Mouse (Mus musculus): Measurements from ENCODE around the gene Cntnap2. TPM values are rescaled to one million over a fixed set of nuclear protein-coding genes. Genes with fewer than 3 reads are reported as not detected.
A peak's percentile ranks its signal among the peaks of the same experiment; 100 is the strongest.

The Cntnap2 gene
- polyA plus RNA-seq, 1 experiment from 2014 or later, result 48.2 TPM

- WGBS, result 91% methylated on average over 2 of the region's 2 CpGs
- Histone ChIP-seq H3K27me3 (replicated peaks; ENCODE audit: control insufficient read depth, insufficient read depth, low read length) (no peaks in the 10 kb centered on the region), H3K4me3 (ENCODE audit: low read length) (no peak overlapping the region), H3K9me3 (ENCODE audit: control insufficient read depth, low read length) (no peaks in the 10 kb centered on the region), H3K36me3 (ENCODE audit: control insufficient read depth, insufficient read depth, low read length) (no peaks in the 10 kb centered on the region), H3K4me1 (ENCODE audit: control insufficient read depth, insufficient read depth, low read depth, low read length) (no peaks in the 10 kb centered on the region), H3K9ac (ENCODE audit: low read depth, low read length) (no peak overlapping the region), H3K27ac (ENCODE audit: low read depth, low read length) (no peak overlapping the region), H3K4me2 (ENCODE audit: low read length) (no peak overlapping the region)
- ATAC-seq, result no peak
Measured at GRCm38 (mm10) chr6:46563470-46563869, 1504.3 kb downstream of the Cntnap2 start.

- ATAC-seq, result no peak
- H3K9ac ChIP-seq (ENCODE audit: low read depth, low read length), result no peak overlapping the region
- H3K4me3 ChIP-seq (ENCODE audit: low read length), result no peak overlapping the region
- 61% methylated on average over 3 of the region's 3 CpGs for WGBS
- H3K4me2 ChIP-seq (ENCODE audit: low read length), result no peak overlapping the region
- no peaks in the 10 kb centered on the region for H3K27me3 ChIP-seq (replicated peaks; ENCODE audit: control insufficient read depth, insufficient read depth, low read length)
- H3K36me3 ChIP-seq (ENCODE audit: control insufficient read depth, insufficient read depth, low read length), result no peaks in the 10 kb centered on the region
- H3K9me3 ChIP-seq (ENCODE audit: control insufficient read depth, low read length), result no peaks in the 10 kb centered on the region
- no peaks in the 10 kb centered on the region for H3K4me1 ChIP-seq (ENCODE audit: control insufficient read depth, insufficient read depth, low read depth, low read length)
- H3K27ac ChIP-seq (ENCODE audit: low read depth, low read length), result no peak overlapping the region
Measured at GRCm38 (mm10) chr6:46575055-46575454, 1515.9 kb downstream of the Cntnap2 start.

- Histone ChIP-seq H3K27me3 (replicated peaks; ENCODE audit: control insufficient read depth, insufficient read depth, low read length) (no peaks in the 10 kb centered on the region), H3K4me1 (ENCODE audit: control insufficient read depth, insufficient read depth, low read depth, low read length) (no peaks in the 10 kb centered on the region), H3K4me2 (ENCODE audit: low read length) (no peak overlapping the region), H3K9ac (ENCODE audit: low read depth, low read length) (no peak overlapping the region), H3K27ac (ENCODE audit: low read depth, low read length) (no peak overlapping the region), H3K4me3 (ENCODE audit: low read length) (no peak overlapping the region), H3K36me3 (ENCODE audit: control insufficient read depth, insufficient read depth, low read length) (no peaks in the 10 kb centered on the region), H3K9me3 (ENCODE audit: control insufficient read depth, low read length) (no peaks in the 10 kb centered on the region)
- ATAC-seq, result no peak
Measured at GRCm38 (mm10) chr6:46612365-46612764, 1553.2 kb downstream of the Cntnap2 start.

GRCm38 (mm10) chr6:46612872-46613271, 1553.7 kb downstream of the Cntnap2 start:
- no peak for ATAC-seq
- no peaks in the 10 kb centered on the region for H3K9me3 ChIP-seq (ENCODE audit: control insufficient read depth, low read length)
- no peaks in the 10 kb centered on the region for H3K36me3 ChIP-seq (ENCODE audit: control insufficient read depth, insufficient read depth, low read length)
- WGBS, result 60% methylated on average over 3 of the region's 3 CpGs
- H3K4me3 ChIP-seq (ENCODE audit: low read length), result no peak overlapping the region
- no peak overlapping the region for H3K27ac ChIP-seq (ENCODE audit: low read depth, low read length)
- no peak overlapping the region for H3K4me2 ChIP-seq (ENCODE audit: low read length)
- H3K4me1 ChIP-seq (ENCODE audit: control insufficient read depth, insufficient read depth, low read depth, low read length), result no peaks in the 10 kb centered on the region
- H3K27me3 ChIP-seq (replicated peaks; ENCODE audit: control insufficient read depth, insufficient read depth, low read length), result no peaks in the 10 kb centered on the region
- no peak overlapping the region for H3K9ac ChIP-seq (ENCODE audit: low read depth, low read length)

GRCm38 (mm10) chr6:46669018-46669417, 1609.9 kb downstream of the Cntnap2 start:
- H3K9me3 ChIP-seq (ENCODE audit: control insufficient read depth, low read length), result no peaks in the 10 kb centered on the region
- no peak overlapping the region for H3K4me2 ChIP-seq (ENCODE audit: low read length)
- no peaks in the 10 kb centered on the region for H3K27me3 ChIP-seq (replicated peaks; ENCODE audit: control insufficient read depth, insufficient read depth, low read length)
- H3K4me3 ChIP-seq (ENCODE audit: low read length), result no peak overlapping the region
- WGBS, result 73% methylated on average over 1 of the region's 1 CpGs
- H3K9ac ChIP-seq (ENCODE audit: low read depth, low read length), result no peak overlapping the region
- no peaks in the 10 kb centered on the region for H3K4me1 ChIP-seq (ENCODE audit: control insufficient read depth, insufficient read depth, low read depth, low read length)
- ATAC-seq, result no peak
- no peak overlapping the region for H3K27ac ChIP-seq (ENCODE audit: low read depth, low read length)
- H3K36me3 ChIP-seq (ENCODE audit: control insufficient read depth, insufficient read depth, low read length), result no peaks in the 10 kb centered on the region

- ATAC-seq, result peak; percentile 56; the same call in 1 of the 2 replicates
- H3K4me1 ChIP-seq (ENCODE audit: control insufficient read depth, insufficient read depth, low read depth, low read length), result no peaks in the 10 kb centered on the region
- no peaks in the 10 kb centered on the region for H3K27me3 ChIP-seq (replicated peaks; ENCODE audit: control insufficient read depth, insufficient read depth, low read length)
- no peak overlapping the region for H3K4me2 ChIP-seq (ENCODE audit: low read length)
- H3K27ac ChIP-seq (ENCODE audit: low read depth, low read length), result no peak overlapping the region
- WGBS, result 62% methylated on average over 2 of the region's 2 CpGs
- no peak overlapping the region for H3K9ac ChIP-seq (ENCODE audit: low read depth, low read length)
- H3K36me3 ChIP-seq (ENCODE audit: control insufficient read depth, insufficient read depth, low read length), result no peaks in the 10 kb centered on the region
- no peaks in the 10 kb centered on the region for H3K9me3 ChIP-seq (ENCODE audit: control insufficient read depth, low read length)
- H3K4me3 ChIP-seq (ENCODE audit: low read length), result no peak overlapping the region
Measured at GRCm38 (mm10) chr6:46675081-46675480, 1615.9 kb downstream of the Cntnap2 start.

- Histone ChIP-seq H3K9ac (ENCODE audit: low read depth, low read length) (no peak overlapping the region), H3K4me2 (ENCODE audit: low read length) (no peak overlapping the region), H3K36me3 (ENCODE audit: control insufficient read depth, insufficient read depth, low read length) (no peaks in the 10 kb centered on the region), H3K27me3 (replicated peaks; ENCODE audit: control insufficient read depth, insufficient read depth, low read length) (no peaks in the 10 kb centered on the region), H3K4me1 (ENCODE audit: control insufficient read depth, insufficient read depth, low read depth, low read length) (no peaks in the 10 kb centered on the region), H3K27ac (ENCODE audit: low read depth, low read length) (no peak overlapping the region), H3K9me3 (ENCODE audit: control insufficient read depth, low read length) (no peaks in the 10 kb centered on the region), H3K4me3 (ENCODE audit: low read length) (no peak overlapping the region)
- no peak for ATAC-seq
- 90% methylated on average over 4 of the region's 4 CpGs for WGBS
Measured at GRCm38 (mm10) chr6:46675621-46676020, 1616.5 kb downstream of the Cntnap2 start.

GRCm38 (mm10) chr6:46696187-46696586, 1637.0 kb downstream of the Cntnap2 start:
- no peak overlapping the region for H3K27ac ChIP-seq (ENCODE audit: low read depth, low read length)
- H3K4me1 ChIP-seq (ENCODE audit: control insufficient read depth, insufficient read depth, low read depth, low read length), result no peaks in the 10 kb centered on the region
- 81% methylated on average over 1 of the region's 1 CpGs for WGBS

GRCm38 (mm10) chr6:46699343-46699742, 1640.2 kb downstream of the Cntnap2 start:
- Histone ChIP-seq H3K4me3 (ENCODE audit: low read length) (no peak overlapping the region), H3K27me3 (replicated peaks; ENCODE audit: control insufficient read depth, insufficient read depth, low read length) (no peaks in the 10 kb centered on the region), H3K4me2 (ENCODE audit: low read length) (no peak overlapping the region), H3K9me3 (ENCODE audit: control insufficient read depth, low read length) (no peaks in the 10 kb centered on the region), H3K27ac (ENCODE audit: low read depth, low read length) (no peak overlapping the region), H3K36me3 (ENCODE audit: control insufficient read depth, insufficient read depth, low read length) (no peaks in the 10 kb centered on the region), H3K4me1 (ENCODE audit: control insufficient read depth, insufficient read depth, low read depth, low read length) (no peaks in the 10 kb centered on the region), H3K9ac (ENCODE audit: low read depth, low read length) (no peak overlapping the region)
- no peak for ATAC-seq
- 65% methylated on average over 2 of the region's 2 CpGs for WGBS

More at GRCm38 (mm10) chr6:46696187-46696586, 1637.0 kb downstream of the Cntnap2 start:
- H3K4me3 ChIP-seq (ENCODE audit: low read length), result no peak overlapping the region
- no peak overlapping the region for H3K4me2 ChIP-seq (ENCODE audit: low read length)
- ATAC-seq, result no peak
- no peaks in the 10 kb centered on the region for H3K9me3 ChIP-seq (ENCODE audit: control insufficient read depth, low read length)
- no peak overlapping the region for H3K9ac ChIP-seq (ENCODE audit: low read depth, low read length)
- H3K36me3 ChIP-seq (ENCODE audit: control insufficient read depth, insufficient read depth, low read length), result no peaks in the 10 kb centered on the region
- no peaks in the 10 kb centered on the region for H3K27me3 ChIP-seq (replicated peaks; ENCODE audit: control insufficient read depth, insufficient read depth, low read length)

Data from hindbrain, embryonic 16.5 days (tissue).